Mouse (Mus musculus): ENCODE measurements at regions not wholly inside any gene's neighbourhood (a gene's known extent, or its start where the extent isn't known, plus 50 kb on each side); places are given as distances from the start of the nearest gene placed in this dataset.

DNA sequence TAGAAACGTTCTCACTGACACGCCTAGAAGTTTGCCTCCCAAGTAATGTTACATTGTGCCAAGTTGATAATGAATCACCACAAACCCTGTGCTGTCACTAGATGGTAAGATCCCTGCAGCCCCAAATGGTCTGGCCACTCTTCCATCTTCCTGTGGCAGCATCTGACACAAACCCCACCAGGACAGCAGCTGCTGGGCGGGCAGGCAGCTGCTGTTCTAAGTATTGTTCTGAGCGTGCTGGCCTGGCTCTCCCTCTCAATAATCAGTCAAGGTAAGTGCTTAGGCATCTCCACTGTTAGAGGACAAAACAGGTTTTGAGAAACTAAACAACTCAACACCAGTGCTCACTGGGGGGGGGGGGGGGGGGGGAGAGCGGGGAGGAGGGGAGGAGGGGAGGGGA is 375.7 kb upstream of the Smim15 start:
- Histone ChIP-seq H3K27me3 (ENCODE audit: control insufficient read depth in 1 of 2, insufficient read depth in 2 of 2, low read length in 2 of 2) (peaks cover 5 to 9% of the 10 kb centered on the region in 2 experiments), H3K27ac (ENCODE audit: control insufficient read depth, low read depth, low read length) (no peak overlapping the region), H3K4me1 (ENCODE audit: control insufficient read depth in 1 of 2, insufficient read depth in 2 of 2, low read length in 2 of 2) (no peaks in the 10 kb centered on the region), H3K9me3 (replicated peaks; ENCODE audit: insufficient read depth, low read length) (no peaks in the 10 kb centered on the region), H3K9ac (ENCODE audit: control insufficient read depth, low read depth, low read length, poor library complexity, severe bottlenecking) (no peak overlapping the region), H3K79me2 (ENCODE audit: control insufficient read depth, insufficient read depth, low read length, poor library complexity) (no peaks in the 10 kb centered on the region), H3K36me3 (ENCODE audit: control insufficient read depth in 1 of 2, insufficient read depth in 2 of 2, low read length in 2 of 2) (no peaks in the 10 kb centered on the region), H3K4me3 (ENCODE audit: control insufficient read depth in 1 of 2, insufficient read depth in 1 of 2, low read depth in 2 of 2, low read length in 2 of 2) (no peak overlapping the region)
- TF ChIP-seq EP300 (IDR thresholded peaks at IDR 0.05; ENCODE audit: low read depth in 1 of 2, low read length in 2 of 2): no peak
- TF ChIP-seq MYC (IDR thresholded peaks at IDR 0.05; ENCODE audit: low read depth, low read length): no peak
- TF ChIP-seq UBTF (IDR thresholded peaks at IDR 0.05; ENCODE audit: borderline replicate concordance, insufficient read depth, low read depth, low read length): no peak
- TF ChIP-seq ETS1 (IDR thresholded peaks at IDR 0.05; ENCODE audit: low read depth, low read length): no peak
- no peak for TF ChIP-seq USF1 (IDR thresholded peaks at IDR 0.05; ENCODE audit: low read depth, low read length)
- no peak for TF ChIP-seq CHD2 (IDR thresholded peaks at IDR 0.05; ENCODE audit: low read length)
- TF ChIP-seq POLR2AphosphoS2 (IDR thresholded peaks at IDR 0.05; ENCODE audit: low read length): no peak
- TF ChIP-seq RAD21 (IDR thresholded peaks at IDR 0.05; ENCODE audit: low read depth, low read length): no peak
- TF ChIP-seq CTCF (IDR thresholded peaks at IDR 0.05 in 2 of 3, conservative IDR thresholded peaks at IDR 0.05 in 1 of 3; ENCODE audit: control insufficient read depth in 1 of 3, insufficient read depth in 1 of 3, low read depth in 2 of 3, low read length in 3 of 3, poor library complexity in 1 of 3, severe bottlenecking in 1 of 3): no peak
- no peak for TF ChIP-seq POLR2A (IDR thresholded peaks at IDR 0.05; ENCODE audit: control insufficient read depth in 1 of 2, insufficient read depth in 1 of 2, low read depth in 1 of 2, low read length in 2 of 2, poor library complexity in 1 of 2)
- no peak for TF ChIP-seq ZNF384 (IDR thresholded peaks at IDR 0.05; ENCODE audit: low read depth, low read length)
- no peak for TF ChIP-seq CHD1 (IDR thresholded peaks at IDR 0.05; ENCODE audit: low read depth, low read length)
- no peak for TF ChIP-seq JUND (IDR thresholded peaks at IDR 0.05; ENCODE audit: low read depth, low read length)
- TF ChIP-seq SIN3A (IDR thresholded peaks at IDR 0.05; ENCODE audit: low read length): no peak
- no peak for DNase-seq (ENCODE audit: low read depth, low spot score)

- H3K4me1 ChIP-seq (ENCODE audit: control insufficient read depth in 1 of 2, insufficient read depth in 2 of 2, low read length in 2 of 2): no peaks in the 10 kb centered on the region
These were observed 378.5 kb upstream of the Smim15 start for GRCm38 (mm10) chr13:107665775-107666174.

More at GRCm38 (mm10) chr13:107665775-107666174, 378.5 kb upstream of the Smim15 start:
- H3K9me3 ChIP-seq (replicated peaks; ENCODE audit: insufficient read depth, low read length): no peaks in the 10 kb centered on the region
- no peaks in the 10 kb centered on the region for H3K79me2 ChIP-seq (ENCODE audit: control insufficient read depth, insufficient read depth, low read length, poor library complexity)
- no peak overlapping the region for H3K9ac ChIP-seq (ENCODE audit: control insufficient read depth, low read depth, low read length, poor library complexity, severe bottlenecking)
- DNase-seq (ENCODE audit: low read depth, low spot score): no peak
- peaks cover 5 to 9% of the 10 kb centered on the region in 2 experiments for H3K27me3 ChIP-seq (ENCODE audit: control insufficient read depth in 1 of 2, insufficient read depth in 2 of 2, low read length in 2 of 2)
- no peak overlapping the region for H3K27ac ChIP-seq (ENCODE audit: control insufficient read depth, low read depth, low read length)
- TF ChIP-seq ZC3H11A (IDR thresholded peaks at IDR 0.05; ENCODE audit: low read depth, low read length): no peak
- no peak for TF ChIP-seq MYC (IDR thresholded peaks at IDR 0.05; ENCODE audit: low read depth, low read length)
- no peak for TF ChIP-seq CTCF (IDR thresholded peaks at IDR 0.05 in 2 of 3, conservative IDR thresholded peaks at IDR 0.05 in 1 of 3; ENCODE audit: control insufficient read depth in 1 of 3, insufficient read depth in 1 of 3, low read depth in 2 of 3, low read length in 3 of 3, poor library complexity in 1 of 3, severe bottlenecking in 1 of 3)
- no peak for TF ChIP-seq RAD21 (IDR thresholded peaks at IDR 0.05; ENCODE audit: low read depth, low read length)
- TF ChIP-seq KAT2A (conservative IDR thresholded peaks at IDR 0.05; ENCODE audit: low read depth, low read length): no peak
- TF ChIP-seq SMC3 (IDR thresholded peaks at IDR 0.05; ENCODE audit: low read depth, low read length): no peak
- no peak for TF ChIP-seq JUND (IDR thresholded peaks at IDR 0.05; ENCODE audit: low read depth, low read length)
- no peak for TF ChIP-seq E2F4 (IDR thresholded peaks at IDR 0.05; ENCODE audit: borderline replicate concordance, low read depth, low read length)
- no peak for TF ChIP-seq MEF2A (IDR thresholded peaks at IDR 0.05; ENCODE audit: extremely low read depth, insufficient replicate concordance, low read depth, low read length, poor library complexity, severe bottlenecking)
- H3K4me3 ChIP-seq (ENCODE audit: control insufficient read depth in 1 of 2, insufficient read depth in 1 of 2, low read depth in 2 of 2, low read length in 2 of 2): no peak overlapping the region
- no peaks in the 10 kb centered on the region for H3K36me3 ChIP-seq (ENCODE audit: control insufficient read depth in 1 of 2, insufficient read depth in 2 of 2, low read length in 2 of 2)
